Mouse (Mus musculus): ENCODE measurements at regions not wholly inside any gene's neighbourhood (a gene's known extent, or its start where the extent isn't known, plus 50 kb on each side); places are given as distances from the start of the nearest gene placed in this dataset.

DNA sequence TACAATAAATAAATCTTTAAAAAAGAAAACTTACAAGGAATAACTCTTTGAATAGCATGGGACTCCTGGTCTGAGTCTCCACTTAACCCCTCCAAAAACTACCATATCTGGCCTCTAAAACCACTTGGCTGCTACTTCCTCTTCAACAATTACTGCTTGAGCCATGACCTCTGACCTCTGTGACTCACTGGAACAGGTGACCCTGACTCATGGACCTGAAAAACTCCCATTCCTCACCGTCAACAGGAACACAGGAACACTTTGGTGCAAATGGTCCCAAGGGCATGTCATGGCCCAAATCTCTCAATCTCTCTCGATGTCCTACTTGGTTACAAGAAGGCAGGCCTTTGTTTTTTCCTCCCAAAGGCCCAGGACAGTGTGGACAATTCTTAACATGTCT lies 145.1 kb downstream of the Basp1 start:
- Histone ChIP-seq H3K4me1 (ENCODE audit: control insufficient read depth, insufficient read depth, low read length) (peaks cover 3% of the 10 kb centered on the region), H3K9ac (ENCODE audit: low read depth, poor library complexity, severe bottlenecking) (no peak overlapping the region), H3K9me3 (replicated peaks; ENCODE audit: control insufficient read depth, insufficient read depth, low read length, poor library complexity, severe bottlenecking) (no peaks in the 10 kb centered on the region), H3K4me3 (ENCODE audit: low read depth, low read length) (no peak overlapping the region), H3K27ac (ENCODE audit: insufficient read depth, low read length) (no peak overlapping the region), H3K27me3 (ENCODE audit: control insufficient read depth, insufficient read depth, low read length, poor library complexity, severe bottlenecking) (no peaks in the 10 kb centered on the region), H3K36me3 (ENCODE audit: control insufficient read depth, insufficient read depth, low read length, poor library complexity, severe bottlenecking) (no peaks in the 10 kb centered on the region)
- no peak for TF ChIP-seq EP300 (IDR thresholded peaks at IDR 0.05; ENCODE audit: insufficient read depth, low read depth, low read length)

DNA sequence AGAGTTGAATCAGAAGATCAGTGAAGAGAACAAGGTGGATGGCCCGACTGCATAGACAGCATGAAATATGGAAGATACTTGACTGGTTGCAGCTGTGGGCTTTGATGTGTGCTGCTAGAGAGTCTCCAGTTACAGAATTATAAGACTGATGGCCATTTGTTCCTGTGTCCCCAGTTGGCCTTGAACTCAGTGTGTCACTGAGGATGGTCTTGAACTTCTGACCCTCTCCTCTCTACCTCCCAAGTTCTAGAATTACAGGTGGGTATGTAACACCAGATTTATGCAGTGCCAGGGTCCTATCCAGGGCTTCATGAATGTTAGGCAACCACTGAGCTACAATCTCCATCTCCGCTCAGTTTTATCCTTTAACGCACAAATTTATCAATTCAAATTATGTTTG lies 146.1 kb downstream of the Basp1 start:
- H3K36me3 ChIP-seq (ENCODE audit: control insufficient read depth, insufficient read depth, low read length, poor library complexity, severe bottlenecking), result no peaks in the 10 kb centered on the region
- no peak overlapping the region for H3K9ac ChIP-seq (ENCODE audit: low read depth, poor library complexity, severe bottlenecking)
- peaks cover 3% of the 10 kb centered on the region for H3K4me1 ChIP-seq (ENCODE audit: control insufficient read depth, insufficient read depth, low read length)
- no peak overlapping the region for H3K4me3 ChIP-seq (ENCODE audit: low read depth, low read length)
- no peak overlapping the region for H3K27ac ChIP-seq (ENCODE audit: insufficient read depth, low read length)
- H3K9me3 ChIP-seq (replicated peaks; ENCODE audit: control insufficient read depth, insufficient read depth, low read length, poor library complexity, severe bottlenecking), result no peaks in the 10 kb centered on the region
- TF ChIP-seq POLR2A (IDR thresholded peaks at IDR 0.05; ENCODE audit: insufficient read depth, low read length), result no peak
- no peak for TF ChIP-seq EP300 (IDR thresholded peaks at IDR 0.05; ENCODE audit: insufficient read depth, low read depth, low read length)
- TF ChIP-seq CTCF (IDR thresholded peaks at IDR 0.05; ENCODE audit: low read depth, low read length), result no peak
- no peaks in the 10 kb centered on the region for H3K27me3 ChIP-seq (ENCODE audit: control insufficient read depth, insufficient read depth, low read length, poor library complexity, severe bottlenecking)

- Histone ChIP-seq H3K27ac (ENCODE audit: insufficient read depth, low read length) (no peak overlapping the region), H3K9ac (ENCODE audit: low read depth, poor library complexity, severe bottlenecking) (no peak overlapping the region), H3K9me3 (replicated peaks; ENCODE audit: control insufficient read depth, insufficient read depth, low read length, poor library complexity, severe bottlenecking) (no peaks in the 10 kb centered on the region), H3K4me1 (ENCODE audit: control insufficient read depth, insufficient read depth, low read length) (no peaks in the 10 kb centered on the region), H3K4me3 (ENCODE audit: low read depth, low read length) (no peak overlapping the region), H3K36me3 (ENCODE audit: control insufficient read depth, insufficient read depth, low read length, poor library complexity, severe bottlenecking) (no peaks in the 10 kb centered on the region), H3K27me3 (ENCODE audit: control insufficient read depth, insufficient read depth, low read length, poor library complexity, severe bottlenecking) (no peaks in the 10 kb centered on the region)
- TF ChIP-seq CTCF (IDR thresholded peaks at IDR 0.05; ENCODE audit: low read depth, low read length), result no peak
- TF ChIP-seq EP300 (IDR thresholded peaks at IDR 0.05; ENCODE audit: insufficient read depth, low read depth, low read length), result no peak
- TF ChIP-seq POLR2A (IDR thresholded peaks at IDR 0.05; ENCODE audit: insufficient read depth, low read length), result no peak
Measured at GRCm38 (mm10) chr15:25252648-25253567, 160.7 kb downstream of the Basp1 start.

- no peaks in the 10 kb centered on the region for H3K4me1 ChIP-seq (ENCODE audit: control insufficient read depth, insufficient read depth, low read length)
Measured at GRCm38 (mm10) chr15:25245631-25246030, 167.9 kb downstream of the Basp1 start.

GRCm38 (mm10) chr15:25237665-25238664 lies 175.6 kb downstream of the Basp1 start:
- Histone ChIP-seq H3K9ac (ENCODE audit: low read depth, poor library complexity, severe bottlenecking) (no peak overlapping the region), H3K27ac (ENCODE audit: insufficient read depth, low read length) (no peak overlapping the region), H3K4me3 (ENCODE audit: low read depth, low read length) (no peak overlapping the region), H3K27me3 (ENCODE audit: control insufficient read depth, insufficient read depth, low read length, poor library complexity, severe bottlenecking) (no peaks in the 10 kb centered on the region), H3K36me3 (ENCODE audit: control insufficient read depth, insufficient read depth, low read length, poor library complexity, severe bottlenecking) (no peaks in the 10 kb centered on the region), H3K4me1 (ENCODE audit: control insufficient read depth, insufficient read depth, low read length) (no peaks in the 10 kb centered on the region), H3K9me3 (replicated peaks; ENCODE audit: control insufficient read depth, insufficient read depth, low read length, poor library complexity, severe bottlenecking) (no peaks in the 10 kb centered on the region)
- no peak for TF ChIP-seq POLR2A (IDR thresholded peaks at IDR 0.05; ENCODE audit: insufficient read depth, low read length)
- no peak for TF ChIP-seq EP300 (IDR thresholded peaks at IDR 0.05; ENCODE audit: insufficient read depth, low read depth, low read length)
- TF ChIP-seq CTCF (IDR thresholded peaks at IDR 0.05; ENCODE audit: low read depth, low read length), result no peak

More at GRCm38 (mm10) chr15:25245631-25246030, 167.9 kb downstream of the Basp1 start:
- Histone ChIP-seq H3K4me3 (ENCODE audit: low read depth, low read length) (no peak overlapping the region), H3K27me3 (ENCODE audit: control insufficient read depth, insufficient read depth, low read length, poor library complexity, severe bottlenecking) (no peaks in the 10 kb centered on the region), H3K36me3 (ENCODE audit: control insufficient read depth, insufficient read depth, low read length, poor library complexity, severe bottlenecking) (no peaks in the 10 kb centered on the region), H3K9ac (ENCODE audit: low read depth, poor library complexity, severe bottlenecking) (no peak overlapping the region), H3K27ac (ENCODE audit: insufficient read depth, low read length) (no peak overlapping the region), H3K9me3 (replicated peaks; ENCODE audit: control insufficient read depth, insufficient read depth, low read length, poor library complexity, severe bottlenecking) (peaks cover 12% of the 10 kb centered on the region; the same call in 1 of the 2 replicates)
- TF ChIP-seq POLR2A (IDR thresholded peaks at IDR 0.05; ENCODE audit: insufficient read depth, low read length) (no peak), EP300 (IDR thresholded peaks at IDR 0.05; ENCODE audit: insufficient read depth, low read depth, low read length) (no peak), CTCF (IDR thresholded peaks at IDR 0.05; ENCODE audit: low read depth, low read length) (no peak)

Measured in ES-Bruce4 (cell line).